Mouse (Mus musculus): ENCODE data around the gene Srsf12.

Srsf12 gene

DNA sequence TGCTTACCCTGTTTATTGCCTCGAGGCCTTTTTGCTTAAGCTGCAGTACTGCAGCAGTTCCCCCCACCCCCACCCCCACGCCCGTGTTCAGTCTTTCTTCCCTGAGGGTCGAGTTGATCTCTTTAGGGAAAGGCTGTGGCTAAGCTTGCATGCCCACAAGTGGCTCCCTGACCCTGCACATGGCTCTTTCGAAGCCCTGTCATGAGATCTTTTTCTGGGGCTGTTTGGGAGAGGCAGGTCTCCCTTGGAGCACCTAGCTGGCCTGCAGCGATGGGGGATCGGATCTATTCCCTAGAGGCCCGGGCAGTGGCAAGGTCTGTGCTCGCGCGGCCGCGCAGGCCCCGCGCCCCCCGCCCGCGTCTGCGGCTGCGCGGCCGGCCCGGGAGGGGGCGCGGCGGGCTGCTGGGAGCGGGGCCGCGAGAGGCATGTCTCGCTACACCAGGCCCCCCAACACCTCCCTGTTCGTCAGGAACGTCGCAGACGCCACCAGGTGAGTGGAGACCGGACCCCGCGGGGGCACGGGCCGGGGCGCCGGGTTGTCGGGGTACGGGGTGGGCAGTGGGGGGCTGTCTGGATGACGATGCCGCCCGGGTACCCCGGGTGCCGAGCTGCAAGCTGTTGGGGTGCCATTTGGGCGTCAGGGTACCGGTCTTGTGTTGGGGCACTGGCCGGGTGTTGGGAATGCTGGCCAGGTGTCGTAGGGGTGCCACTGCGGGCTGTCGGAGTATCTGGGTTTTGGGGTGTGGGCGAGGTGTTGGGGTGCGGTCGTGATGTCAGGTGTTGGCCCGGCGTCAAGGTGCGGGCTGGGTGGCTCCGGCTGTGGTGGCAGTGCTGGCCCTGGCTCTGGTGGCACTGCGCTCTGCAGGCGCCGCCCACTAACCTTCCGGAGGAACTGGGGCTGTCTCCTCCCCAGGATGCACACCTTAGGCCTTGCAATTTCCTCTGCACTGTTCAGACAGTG, at the start of gene Srsf12:
Gene Srsf12 (plus strand): TSS at position 111 of the 961 bp plus-strand sequence.
- CTCF ChIA-PET: no interaction called here

GRCm38 (mm10) chr4:33183477-33183876, 25.3 kb upstream of the Srsf12 start:
- CTCF ChIA-PET: no interaction called here

GRCm38 (mm10) chr4:33188164-33188563, 20.6 kb upstream of the Srsf12 start:
- CTCF ChIA-PET: no interaction called here

DNA sequence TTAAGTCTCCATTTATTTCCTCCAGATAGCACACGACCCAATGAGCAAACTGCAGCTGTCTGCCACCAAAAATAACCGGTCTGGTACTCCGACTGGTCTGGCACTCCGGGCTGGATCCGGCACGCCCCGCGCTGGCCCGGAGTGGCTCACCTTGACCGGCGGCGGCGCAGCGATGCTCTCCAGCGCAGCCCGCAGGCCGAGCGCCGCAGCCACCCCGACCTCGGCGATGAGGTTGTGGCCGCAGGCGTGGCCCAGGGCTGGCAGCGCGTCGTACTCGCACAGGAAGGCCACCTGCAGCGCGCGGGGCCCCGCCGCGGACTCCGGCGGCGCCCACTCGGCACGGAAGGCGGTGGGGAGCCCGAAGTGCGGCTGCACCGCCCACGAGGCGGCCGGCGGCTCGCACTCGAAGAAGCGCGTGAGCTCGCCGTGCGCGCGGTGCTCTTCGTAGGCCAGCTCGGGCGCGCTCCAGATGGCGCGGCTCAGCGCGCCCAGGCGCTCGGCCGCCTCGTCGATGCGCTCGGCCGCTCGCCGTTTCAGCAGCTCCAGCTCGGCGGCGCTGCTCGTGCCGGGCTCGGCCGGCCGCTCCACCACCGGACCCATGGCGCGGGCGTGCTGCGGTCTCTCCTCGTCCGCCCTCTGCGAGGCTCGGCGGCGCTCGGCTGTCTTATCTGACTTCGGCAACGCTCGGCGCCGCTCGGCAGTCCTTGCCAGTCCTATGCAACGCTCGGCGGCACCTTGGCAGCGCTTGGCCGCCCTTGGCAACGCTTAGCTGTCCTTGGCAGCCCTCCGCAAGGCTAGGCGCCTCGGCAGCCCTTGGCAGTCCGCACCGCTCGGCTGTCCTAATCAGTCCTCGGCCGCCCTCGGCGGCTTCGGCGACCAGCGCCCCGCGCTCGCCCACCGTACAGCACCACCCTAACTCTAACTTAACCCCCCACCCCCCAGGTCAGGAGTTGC, 19.7 kb upstream of the Srsf12 start:
- CTCF ChIA-PET: no interaction called here

DNA sequence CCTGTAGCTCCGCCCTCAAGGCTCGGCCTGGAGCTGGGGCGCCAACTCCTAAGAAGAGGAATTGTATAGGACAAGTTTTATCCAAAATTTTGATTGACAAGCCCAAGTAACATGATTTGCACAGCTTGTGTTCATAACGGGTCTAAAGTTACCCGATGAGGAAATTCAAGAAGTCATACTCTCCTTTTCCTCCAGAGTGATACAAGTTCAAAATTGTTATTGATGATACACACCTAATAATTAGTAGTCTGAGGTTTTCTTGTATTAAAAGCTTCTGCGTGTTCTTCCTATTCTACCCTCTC, 19.1 kb upstream of the Srsf12 start, which contains the start of gene Pm20d2:
Gene Pm20d2 (minus strand): TSS at position 3 of the 302 bp plus-strand sequence.
- CTCF ChIA-PET: no interaction called here

GRCm38 (mm10) chr4:33198117-33198516, 10.7 kb upstream of the Srsf12 start:
- CTCF ChIA-PET: no interaction called here

DNA sequence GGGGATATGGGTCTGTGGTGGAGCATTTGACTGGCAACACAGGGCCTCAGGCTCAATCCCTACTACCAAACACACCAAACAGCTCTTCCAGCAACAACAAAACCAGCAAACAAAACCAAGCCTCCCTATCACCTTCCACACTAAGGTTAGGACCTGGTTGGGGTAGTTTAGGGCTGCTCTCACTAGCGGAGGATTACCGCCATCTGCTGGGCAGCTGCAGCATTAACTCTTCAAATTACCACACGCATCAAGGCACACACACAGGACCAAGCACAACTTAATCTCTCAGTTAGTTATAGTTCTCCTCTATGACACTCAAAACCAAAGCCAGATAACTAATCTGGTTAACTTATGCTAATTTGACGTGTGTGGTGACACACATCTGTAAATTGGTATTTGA, 4.1 kb upstream of the Srsf12 start:
- CTCF ChIA-PET: no interaction called here

DNA sequence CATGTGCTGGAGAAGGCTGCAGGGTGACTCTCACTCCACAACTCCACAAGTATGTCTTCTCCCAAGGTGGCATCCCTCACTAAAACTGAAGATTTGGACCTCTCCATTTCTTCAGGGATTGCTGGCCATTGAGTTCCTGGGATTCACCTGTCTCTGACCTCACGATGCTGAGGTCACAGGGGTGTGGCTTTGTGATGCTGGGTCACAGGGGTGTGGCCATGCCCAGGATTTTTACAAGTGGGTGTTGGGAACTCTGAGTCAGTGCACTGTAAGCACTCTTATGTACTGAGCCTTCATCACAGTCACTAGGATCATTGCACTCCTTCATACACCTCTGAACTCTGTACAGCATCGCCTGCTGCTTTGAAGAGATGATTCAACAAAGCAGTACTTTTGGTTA, 1.2 kb upstream of the Srsf12 start:
- CTCF ChIA-PET: no interaction called here

DNA sequence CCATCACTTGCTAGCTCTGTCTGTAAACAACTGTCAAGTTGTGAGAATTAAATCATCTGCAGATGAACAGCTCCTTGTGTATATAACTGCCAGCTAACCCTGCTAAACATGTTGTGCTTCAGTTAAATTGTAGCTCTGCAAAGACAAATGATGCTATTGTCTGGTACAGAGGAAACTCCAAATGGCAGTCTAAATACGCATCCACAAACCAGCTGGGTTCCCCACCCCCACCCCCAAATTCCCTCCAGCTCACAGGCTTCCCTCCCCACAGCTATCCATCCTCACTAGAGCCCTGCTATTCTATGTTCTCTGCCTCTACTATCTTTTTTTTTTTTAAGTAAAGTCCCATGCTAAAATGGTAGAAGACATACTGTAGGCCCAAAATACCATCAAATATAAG, 13.1 kb downstream of the Srsf12 start:
- CTCF ChIA-PET: no interaction called here

- CTCF ChIA-PET: no interaction called here
These were observed 15.3 kb downstream of the Srsf12 start for GRCm38 (mm10) chr4:33224003-33224675.

- CTCF ChIA-PET: no interaction called here
These were observed 18.4 kb downstream of the Srsf12 start for GRCm38 (mm10) chr4:33227164-33227563.

DNA sequence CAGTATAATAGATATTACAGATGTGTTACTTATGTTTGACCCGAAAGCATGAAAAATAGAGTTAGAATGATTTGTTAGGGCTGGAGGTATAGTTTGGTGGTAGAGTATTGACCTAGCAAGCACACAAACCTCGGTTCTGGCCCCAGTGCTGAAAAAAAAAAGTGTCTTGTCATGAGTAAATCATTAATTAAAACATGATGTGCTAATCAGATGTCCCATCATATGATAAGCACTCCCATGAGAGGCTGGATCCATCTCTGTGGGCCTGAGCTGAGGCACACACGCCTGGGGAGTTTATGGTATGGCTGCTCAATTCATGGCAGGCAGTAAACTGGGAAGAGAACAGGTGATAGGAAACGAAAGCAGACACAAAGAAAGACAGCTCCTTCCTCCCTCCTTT, 20.8 kb downstream of the Srsf12 start:
- CTCF ChIA-PET: no interaction called here

GRCm38 (mm10) chr4:33230881-33231280, 22.1 kb downstream of the Srsf12 start:
- CTCF ChIA-PET: no interaction called here

- CTCF ChIA-PET: interaction anchor here (1.2 kb wide), 1 partner anchor 25 kb away, joined by 4 read pairs; no protein-coding TSS in a partner anchor
These were observed 33.7 kb downstream of the Srsf12 start for GRCm38 (mm10) chr4:33242536-33242935.

- CTCF ChIA-PET: interaction anchor here (1.2 kb wide), 1 partner anchor 25 kb away, joined by 4 read pairs; no protein-coding TSS in a partner anchor
These were observed 34.4 kb downstream of the Srsf12 start for GRCm38 (mm10) chr4:33243016-33243758.

- CTCF ChIA-PET: no interaction called here
These were observed 35.1 kb downstream of the Srsf12 start for GRCm38 (mm10) chr4:33243921-33244320.

DNA sequence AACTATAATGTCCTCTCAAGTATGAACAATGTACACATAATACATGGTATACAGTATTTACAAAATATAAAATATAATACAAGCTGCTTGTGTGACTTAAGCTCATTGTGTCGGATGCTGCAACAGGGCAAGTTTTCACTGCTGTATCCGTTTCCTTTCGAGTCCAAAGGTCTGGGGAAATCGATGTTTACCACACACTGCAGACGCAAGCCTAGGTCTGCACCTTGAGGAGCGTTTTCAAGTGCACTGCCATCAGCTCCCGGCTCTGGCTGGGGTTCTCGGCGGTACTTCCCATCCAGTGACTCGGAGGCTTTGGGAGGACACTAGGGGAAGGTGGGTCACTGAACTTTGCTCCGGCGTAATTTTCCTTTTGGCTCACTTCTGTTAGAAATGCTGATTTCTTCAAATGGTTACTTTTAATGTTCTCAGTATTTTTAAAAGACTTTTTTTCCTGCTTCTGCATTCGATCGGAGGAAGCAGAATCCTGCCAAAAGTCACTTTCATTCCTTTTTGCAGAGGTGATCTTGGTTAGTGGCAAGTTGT, 37.1 kb downstream of the Srsf12 start:
- CTCF ChIA-PET: no interaction called here

GRCm38 (mm10) chr4:33247479-33248053, 38.8 kb downstream of the Srsf12 start:
- CTCF ChIA-PET: no interaction called here

GRCm38 (mm10) chr4:33248062-33248889, 39.5 kb downstream of the Srsf12 start:
- CTCF ChIA-PET: no interaction called here

- CTCF ChIA-PET: no interaction called here
These were observed 40.1 kb downstream of the Srsf12 start for GRCm38 (mm10) chr4:33248915-33249314.
